Mouse (Mus musculus): ENCODE results near the gene Scand1. TPM values are rescaled to one million over a fixed set of nuclear protein-coding genes. Genes with fewer than 3 reads are reported as not detected.

Gene Scand1
- 61.1 and 140 TPM in 2 replicates for polyA plus RNA-seq (2012; rRNA removed; ENCODE audit: low replicate concordance)

DNA sequence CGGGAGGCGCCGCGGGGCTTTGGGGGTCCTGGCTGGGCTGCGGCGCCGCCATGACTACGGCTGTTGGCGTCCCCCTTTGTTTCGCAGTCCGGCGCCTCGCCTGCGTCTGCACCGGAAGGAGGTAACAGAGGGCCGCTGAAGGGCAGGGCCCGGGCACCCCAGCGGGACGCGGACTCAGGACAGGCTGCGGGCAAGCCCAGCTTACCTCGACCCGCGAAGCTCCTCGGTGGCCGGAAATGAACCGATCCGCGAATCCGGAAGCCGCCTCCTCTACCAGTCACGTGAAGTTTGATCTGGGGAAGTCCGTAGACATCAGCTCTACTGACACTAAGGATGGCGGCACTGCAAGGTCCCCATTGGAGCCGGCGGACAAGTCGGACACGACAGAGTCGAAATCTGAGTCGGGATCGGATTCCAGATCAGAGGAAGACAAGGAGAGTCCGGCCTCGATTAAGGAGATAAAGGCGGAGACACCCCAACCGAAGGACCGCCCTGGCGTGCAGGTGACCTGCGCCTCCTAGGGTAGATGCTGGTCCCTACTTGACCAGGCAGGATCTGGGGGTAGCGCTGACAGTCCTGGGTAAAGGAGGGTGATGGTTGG is at the start of gene Scand1, which contains the start of gene Cnbd2:
Gene Scand1, minus strand, starts transcription at position 408 of the 601 bp plus-strand sequence.
Gene Cnbd2, plus strand, starts transcription at position 3 of the 601 bp plus-strand sequence.

Other genes starting within 250 kb of the Scand1 start
- 4.5 and 12.0 TPM in 2 replicates for gene Spag4, start 247.5 kb downstream of the Scand1 start, polyA plus RNA-seq (2012; rRNA removed; ENCODE audit: low replicate concordance)
- 90.6 and 117 TPM in 2 replicates for gene Cpne1, start 200.7 kb downstream of the Scand1 start, polyA plus RNA-seq (2012; rRNA removed; ENCODE audit: low replicate concordance)
- gene Rbm12, start 200.7 kb downstream of the Scand1 start, polyA plus RNA-seq (2012; rRNA removed; ENCODE audit: low replicate concordance), result 5.2 and 21.9 TPM in 2 replicates
- gene Gm28036, start 185.6 kb downstream of the Scand1 start, polyA plus RNA-seq (2012; rRNA removed; ENCODE audit: low replicate concordance), result 2.5 and 6.9 TPM in 2 replicates
- 273 and 327 TPM in 2 replicates for gene Romo1, start 168.7 kb downstream of the Scand1 start, polyA plus RNA-seq (2012; rRNA removed; ENCODE audit: low replicate concordance)
- 54.8 and 75.3 TPM in 2 replicates for gene Nfs1, start 168.5 kb downstream of the Scand1 start, polyA plus RNA-seq (2012; rRNA removed; ENCODE audit: low replicate concordance)
- 35.4 and 56.8 TPM in 2 replicates for gene Rbm39, start 132.5 kb downstream of the Scand1 start, polyA plus RNA-seq (2012; rRNA removed; ENCODE audit: low replicate concordance)
- 19.7 and 26.1 TPM in 2 replicates for gene Phf20, start 116.2 kb downstream of the Scand1 start, polyA plus RNA-seq (2012; rRNA removed; ENCODE audit: low replicate concordance)
- gene Cnbd2, start 405 bp downstream of the Scand1 start, polyA plus RNA-seq (2012; rRNA removed; ENCODE audit: low replicate concordance), result 1.5 and 2.0 TPM in 2 replicates
- 59.8 and 67.2 TPM in 2 replicates for gene Epb41l1, start 108.2 kb upstream of the Scand1 start, polyA plus RNA-seq (2012; rRNA removed; ENCODE audit: low replicate concordance)
- 28.0 and 36.9 TPM in 2 replicates for gene Aar2, start 234.9 kb upstream of the Scand1 start, polyA plus RNA-seq (2012; rRNA removed; ENCODE audit: low replicate concordance)

Measured in subcutaneous adipose tissue, adult 2 months (tissue).